Mouse (Mus musculus) liver, embryonic 15.5 days (tissue): Measurements from ENCODE around the gene Adh7. TPM values are rescaled to one million over a fixed set of nuclear protein-coding genes. Genes with fewer than 3 reads are reported as not detected.

ENCODE experiments used
- ATAC-seq: fragments of 200-750 bp; cut with Nextera tagmentation; 2 replicates; pipeline ENCODE4 v1.8.0; 2017; ENCODE audit warnings: moderate number of reproducible peaks, mild to moderate bottlenecking, moderate library complexity; ENCODE audit not compliant: insufficient read depth
- H3K27ac ChIP-seq: fragments of 300-500 bp; sonication (generic); replicated peaks from 2 replicates; pipeline ENCODE4 v1.5.1; 2015; ENCODE audit warnings: mild to moderate bottlenecking, inconsistent platforms
- H3K27me3 ChIP-seq: fragments of 300-500 bp; sonication (generic); 2 replicates; pipeline ENCODE4 v1.6.1; 2015; ENCODE audit warnings: mild to moderate bottlenecking, inconsistent platforms
- H3K36me3 ChIP-seq: fragments of 300-500 bp; sonication (generic); replicated peaks from 2 replicates; pipeline ENCODE4 v1.6.1; 2015; ENCODE audit warnings: moderate library complexity, mild to moderate bottlenecking, inconsistent platforms
- H3K4me1 ChIP-seq: fragments of 300-500 bp; sonication (generic); replicated peaks from 2 replicates; pipeline ENCODE4 v1.6.1; 2015; ENCODE audit warnings: inconsistent platforms
- H3K4me2 ChIP-seq: fragments of 300-500 bp; sonication (generic); 2 replicates; pipeline ENCODE4 v1.6.1; 2015; ENCODE audit warnings: moderate library complexity, mild to moderate bottlenecking, inconsistent platforms
- H3K4me3 ChIP-seq: fragments of 300-500 bp; sonication (generic); replicated peaks from 2 replicates; pipeline ENCODE4 v1.5.1; 2015; ENCODE audit warnings: mild to moderate bottlenecking, inconsistent platforms
- H3K9ac ChIP-seq: fragments of 300-500 bp; sonication (generic); 2 replicates; pipeline ENCODE4 v1.6.1; 2015; ENCODE audit warnings: moderate library complexity, mild to moderate bottlenecking, inconsistent platforms
- H3K9me3 ChIP-seq: fragments of 300-500 bp; sonication (generic); replicated peaks from 2 replicates; pipeline ENCODE4 v1.6.1; 2016; ENCODE audit warnings: inconsistent platforms
- WGBS: fragments of 180-500 bp; shearing (Covaris S2); methylation state at CpG from one replicate; pipeline ENCODE4 v1.1.7; 2015; ENCODE audit warnings: mixed read lengths; ENCODE audit not compliant: insufficient replicate concordance; 5-methylcytosine and 5-hydroxymethylcytosine counted together
- polyA plus RNA-seq: library from polyadenylated mRNA; unstranded; fragments of >200 nt; fragmentation: Nextera tagmentation; extraction: Ambion mirVana; gene quantifications from 2 replicates; pipeline ENCODE4 v1.2.1, GENCODE M21; 2015

Adh7 gene
- polyA plus RNA-seq, 1 experiment from 2014 or later: 0.36 TPM

- no peaks in the 10 kb centered on the region; the same call in 1 of the 2 replicates for H3K4me1 ChIP-seq
- H3K4me3 ChIP-seq: no peak overlapping the region
- H3K9me3 ChIP-seq: no peaks in the 10 kb centered on the region
- no peak for ATAC-seq
- H3K27me3 ChIP-seq: no peaks in the 10 kb centered on the region
- 72% methylated on average over 5 of the region's 5 CpGs for WGBS
- H3K4me2 ChIP-seq: no peak overlapping the region
- H3K27ac ChIP-seq: no peak overlapping the region
- H3K36me3 ChIP-seq: no peaks in the 10 kb centered on the region
- H3K9ac ChIP-seq: no peak overlapping the region
Measured at GRCm38 (mm10) chr3:138240942-138241341, 23.4 kb downstream of the Adh7 start.

- Histone ChIP-seq H3K36me3 (no peaks in the 10 kb centered on the region), H3K9me3 (no peaks in the 10 kb centered on the region), H3K27ac (no peak overlapping the region), H3K9ac (no peak overlapping the region), H3K27me3 (no peaks in the 10 kb centered on the region), H3K4me3 (no peak overlapping the region), H3K4me2 (no peak overlapping the region), H3K4me1 (no peaks in the 10 kb centered on the region; the same call in 1 of the 2 replicates)
- 27% methylated on average over 6 of the region's 6 CpGs for WGBS
- no peak for ATAC-seq
Measured at GRCm38 (mm10) chr3:138241371-138241770, 23.8 kb downstream of the Adh7 start.

DNA sequence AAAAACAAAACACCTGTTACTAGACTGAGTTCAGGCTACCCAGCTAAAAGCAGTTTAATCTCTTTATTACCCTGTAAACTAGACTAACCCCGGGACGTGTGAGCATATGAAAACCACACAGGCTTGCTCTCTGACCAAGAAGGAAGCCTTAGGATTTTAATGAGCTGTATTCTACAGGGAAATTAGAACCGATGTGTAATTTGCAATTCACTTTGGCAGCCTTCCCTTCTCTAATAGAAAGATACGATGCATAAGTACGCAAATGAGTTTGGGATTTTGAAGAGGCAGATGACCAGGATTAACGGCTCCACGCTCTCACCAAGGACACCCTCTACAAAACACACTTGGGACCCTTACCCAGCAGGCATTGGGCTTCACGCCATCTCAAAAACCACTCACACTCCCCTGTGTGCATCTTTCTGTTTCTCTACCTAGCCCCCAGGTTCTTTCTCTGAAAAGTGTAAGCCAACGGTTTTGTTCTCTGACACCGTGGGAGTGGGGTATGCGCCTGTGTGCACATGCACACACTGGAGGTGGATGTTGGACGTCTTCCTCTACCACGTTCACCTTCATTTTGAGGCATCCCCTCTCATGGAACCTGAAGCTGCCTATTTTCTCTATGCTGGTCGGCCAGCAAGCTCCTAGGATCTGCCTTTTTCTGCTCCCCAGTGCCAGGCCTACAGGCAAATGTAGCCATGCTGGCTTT is 24.6 kb downstream of the Adh7 start:
- Histone ChIP-seq H3K4me3 (no peak overlapping the region), H3K27ac (no peak overlapping the region), H3K4me2 (no peak overlapping the region), H3K9me3 (no peaks in the 10 kb centered on the region), H3K27me3 (no peaks in the 10 kb centered on the region), H3K4me1 (no peaks in the 10 kb centered on the region; the same call in 1 of the 2 replicates), H3K9ac (no peak overlapping the region), H3K36me3 (no peaks in the 10 kb centered on the region)
- 73% methylated on average over 14 of the region's 14 CpGs for WGBS
- no peak for ATAC-seq

GRCm38 (mm10) chr3:138242933-138243332 is 25.4 kb downstream of the Adh7 start:
- Histone ChIP-seq H3K36me3 (no peaks in the 10 kb centered on the region), H3K4me1 (no peaks in the 10 kb centered on the region; the same call in 1 of the 2 replicates), H3K4me3 (no peak overlapping the region), H3K27me3 (no peaks in the 10 kb centered on the region), H3K9ac (no peak overlapping the region), H3K9me3 (no peaks in the 10 kb centered on the region), H3K4me2 (no peak overlapping the region), H3K27ac (no peak overlapping the region)
- ATAC-seq: no peak
- 57% methylated on average over 6 of the region's 6 CpGs for WGBS

DNA sequence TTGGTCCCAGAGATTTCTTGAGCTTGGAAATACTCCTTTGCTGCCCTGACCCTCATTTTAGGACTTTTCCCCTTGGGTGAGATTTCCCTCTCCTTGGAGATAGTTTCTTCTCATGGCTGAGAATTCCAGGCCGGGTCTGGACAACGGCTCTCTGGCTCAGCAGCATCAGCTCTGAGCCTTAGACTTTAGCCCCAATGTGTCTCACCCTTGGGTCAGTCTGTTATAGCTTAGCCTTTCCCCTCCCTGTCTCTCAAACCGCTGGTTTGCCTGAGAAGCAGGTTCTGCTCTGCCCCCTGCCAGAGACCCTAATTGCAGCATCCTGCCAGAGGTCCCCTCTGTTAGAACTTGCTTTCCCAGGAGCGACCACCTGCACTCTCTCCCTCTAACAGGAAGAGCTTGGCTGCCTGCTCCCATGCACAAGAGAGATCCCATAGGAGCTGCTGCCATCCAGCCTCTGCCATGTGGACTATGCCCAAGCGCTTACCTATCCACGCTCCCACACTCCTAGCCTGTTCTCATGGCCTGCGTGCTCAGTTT is 26.8 kb downstream of the Adh7 start:
- no peak; the same call in 1 of the 2 replicates for ATAC-seq
- Histone ChIP-seq H3K4me2 (no peak overlapping the region), H3K27me3 (no peaks in the 10 kb centered on the region), H3K9ac (no peak overlapping the region), H3K9me3 (no peaks in the 10 kb centered on the region), H3K27ac (no peak overlapping the region), H3K36me3 (no peaks in the 10 kb centered on the region), H3K4me3 (no peak overlapping the region), H3K4me1 (no peaks in the 10 kb centered on the region; the same call in 1 of the 2 replicates)
- 58% methylated on average over 7 of the region's 7 CpGs for WGBS

DNA sequence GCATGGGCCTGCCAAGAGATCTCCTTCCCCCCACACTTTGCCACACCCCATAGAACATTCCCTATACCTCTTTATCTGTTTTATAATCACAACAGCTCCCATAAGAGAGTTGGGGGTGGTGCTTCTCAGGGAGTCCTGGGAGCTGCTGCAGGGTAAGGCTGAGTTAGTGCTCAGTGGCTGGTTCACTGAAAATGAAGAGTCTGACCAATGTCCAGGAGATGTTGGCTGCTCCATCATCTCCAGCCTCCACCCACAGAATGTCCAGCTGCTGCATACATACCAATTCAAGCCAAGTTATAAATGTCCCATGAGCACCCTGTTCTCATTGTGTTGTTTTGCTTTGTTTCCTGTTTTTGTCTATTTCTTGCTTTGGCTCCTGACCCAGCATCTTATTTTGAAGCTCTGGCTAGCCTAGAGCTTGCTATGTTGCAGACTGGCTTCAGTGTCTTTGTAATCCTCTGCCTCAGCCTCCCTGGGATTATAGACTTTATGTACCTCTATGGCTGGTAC is 29.0 kb downstream of the Adh7 start:
- H3K9ac ChIP-seq: no peak overlapping the region
- ATAC-seq: no peak
- no peaks in the 10 kb centered on the region for H3K9me3 ChIP-seq
- H3K4me1 ChIP-seq: no peaks in the 10 kb centered on the region
- no peak overlapping the region for H3K4me3 ChIP-seq
- no peak overlapping the region for H3K4me2 ChIP-seq
- no peaks in the 10 kb centered on the region for H3K36me3 ChIP-seq
- no peaks in the 10 kb centered on the region for H3K27me3 ChIP-seq
- no peak overlapping the region for H3K27ac ChIP-seq

GRCm38 (mm10) chr3:138247241-138247640 is 29.7 kb downstream of the Adh7 start:
- 70% methylated on average over 4 of the region's 4 CpGs for WGBS
- no peaks in the 10 kb centered on the region for H3K9me3 ChIP-seq
- no peak for ATAC-seq

DNA sequence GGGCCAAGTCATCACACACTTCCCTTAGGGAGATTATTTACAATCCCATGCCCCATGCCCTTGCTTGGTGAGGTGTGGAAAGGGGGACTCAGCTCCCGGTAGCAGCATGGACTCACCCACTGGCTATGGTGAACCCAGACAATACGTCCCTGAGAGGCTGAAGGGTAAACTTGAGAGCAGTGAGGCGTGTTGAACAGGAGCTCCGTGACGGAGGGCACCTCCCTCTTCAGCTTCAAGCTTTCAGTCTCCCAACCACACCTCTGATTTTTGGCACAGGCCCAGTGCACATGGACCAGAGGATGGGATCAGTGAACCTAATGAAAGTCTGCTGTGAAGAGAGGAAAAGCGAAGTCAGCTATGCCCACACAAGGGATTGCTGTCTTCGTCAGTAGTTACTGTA is 30.5 kb downstream of the Adh7 start:
- 67% methylated on average over 7 of the region's 7 CpGs for WGBS
- H3K4me3 ChIP-seq: no peak overlapping the region
- no peak overlapping the region for H3K4me2 ChIP-seq
- no peaks in the 10 kb centered on the region for H3K27me3 ChIP-seq
- no peaks in the 10 kb centered on the region for H3K4me1 ChIP-seq
- H3K36me3 ChIP-seq: no peaks in the 10 kb centered on the region
- no peak for ATAC-seq
- no peak overlapping the region for H3K9ac ChIP-seq
- no peaks in the 10 kb centered on the region for H3K9me3 ChIP-seq
- H3K27ac ChIP-seq: no peak overlapping the region

More at GRCm38 (mm10) chr3:138247241-138247640, 29.7 kb downstream of the Adh7 start:
- Histone ChIP-seq H3K4me2 (no peak overlapping the region), H3K27me3 (no peaks in the 10 kb centered on the region), H3K4me3 (no peak overlapping the region), H3K9ac (no peak overlapping the region), H3K4me1 (no peaks in the 10 kb centered on the region), H3K36me3 (no peaks in the 10 kb centered on the region), H3K27ac (no peak overlapping the region)

DNA sequence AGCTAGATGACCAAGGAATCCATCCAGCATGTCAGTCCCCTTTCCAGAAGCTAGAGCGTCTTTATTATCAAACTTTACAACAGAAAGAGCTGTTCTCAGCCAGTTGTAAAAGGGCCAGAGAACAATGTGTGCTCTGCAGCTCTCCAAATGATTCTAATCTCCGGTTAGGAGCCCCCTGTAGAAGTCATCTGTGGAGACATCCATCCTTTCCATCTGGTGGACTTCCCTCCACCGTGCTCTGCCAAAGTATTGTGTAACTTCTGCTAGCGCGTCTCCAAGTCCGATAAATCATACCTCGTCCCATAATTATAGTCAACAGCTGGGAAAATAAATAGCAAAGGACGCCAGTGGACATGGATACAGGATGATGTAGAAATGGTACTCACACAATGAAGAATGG is 31.2 kb downstream of the Adh7 start:
- no peaks in the 10 kb centered on the region for H3K27me3 ChIP-seq
- H3K27ac ChIP-seq: no peak overlapping the region
- H3K4me3 ChIP-seq: no peak overlapping the region
- no peaks in the 10 kb centered on the region for H3K9me3 ChIP-seq
- no peak overlapping the region for H3K9ac ChIP-seq
- no peak overlapping the region for H3K4me2 ChIP-seq
- H3K36me3 ChIP-seq: no peaks in the 10 kb centered on the region
- ATAC-seq: no peak
- 73% methylated on average over 8 of the region's 8 CpGs for WGBS
- H3K4me1 ChIP-seq: no peaks in the 10 kb centered on the region

- no peaks in the 10 kb centered on the region for H3K9me3 ChIP-seq
- H3K4me3 ChIP-seq: no peak overlapping the region
- WGBS: 71% methylated on average over 6 of the region's 6 CpGs
- H3K4me2 ChIP-seq: no peak overlapping the region
- H3K9ac ChIP-seq: no peak overlapping the region
- H3K27ac ChIP-seq: no peak overlapping the region
- no peaks in the 10 kb centered on the region for H3K36me3 ChIP-seq
- no peaks in the 10 kb centered on the region for H3K27me3 ChIP-seq
- no peaks in the 10 kb centered on the region for H3K4me1 ChIP-seq
- no peak for ATAC-seq
Measured at GRCm38 (mm10) chr3:138251156-138251555, 33.6 kb downstream of the Adh7 start.

- 51% methylated on average over 5 of the region's 5 CpGs for WGBS
- Histone ChIP-seq H3K4me1 (no peaks in the 10 kb centered on the region), H3K4me3 (no peak overlapping the region), H3K4me2 (no peak overlapping the region), H3K9ac (no peak overlapping the region), H3K27me3 (no peaks in the 10 kb centered on the region), H3K27ac (no peak overlapping the region), H3K36me3 (no peaks in the 10 kb centered on the region), H3K9me3 (no peaks in the 10 kb centered on the region)
- ATAC-seq: peak; percentile 31; the same call in 1 of the 2 replicates
Measured at GRCm38 (mm10) chr3:138254205-138254604, 36.6 kb downstream of the Adh7 start.
